Mouse (Mus musculus) limb, embryonic 15.5 days (tissue): ENCODE measurements around the gene Cbfa2t2. TPM values are rescaled to one million over a fixed set of nuclear protein-coding genes. Genes with fewer than 3 reads are reported as not detected.

ENCODE experiments used
- ATAC-seq: fragments of 200-750 bp; cut with Nextera tagmentation; 2 replicates; pipeline ENCODE4 v1.8.0; 2017; ENCODE audit warnings: low read depth, moderate TSS enrichment; ENCODE audit not compliant: insufficient number of reproducible peaks, low FRiP score, low TSS enrichment
- H3K27ac ChIP-seq: fragments of 300-500 bp; sonication (generic); 2 replicates; pipeline ENCODE4 v1.5.1; 2015; ENCODE audit warnings: moderate library complexity, mild to moderate bottlenecking, inconsistent platforms
- H3K27me3 ChIP-seq: fragments of 300-500 bp; sonication (generic); 2 replicates; pipeline ENCODE4 v1.6.1; 2015; ENCODE audit warnings: inconsistent platforms
- H3K36me3 ChIP-seq: fragments of 300-500 bp; sonication (generic); 2 replicates; pipeline ENCODE4 v1.6.1; 2015; ENCODE audit warnings: inconsistent platforms
- H3K4me1 ChIP-seq: fragments of 300-500 bp; sonication (generic); 2 replicates; pipeline ENCODE4 v1.6.1; 2015; ENCODE audit warnings: inconsistent platforms
- H3K4me2 ChIP-seq: fragments of 300-500 bp; sonication (generic); 2 replicates; pipeline ENCODE4 v1.6.1; 2015; ENCODE audit warnings: mild to moderate bottlenecking, inconsistent platforms
- H3K4me3 ChIP-seq: fragments of 300-500 bp; sonication (generic); 2 replicates; pipeline ENCODE4 v1.5.1; 2015; ENCODE audit warnings: mild to moderate bottlenecking, inconsistent platforms
- H3K9ac ChIP-seq: fragments of 300-500 bp; sonication (generic); 2 replicates; pipeline ENCODE4 v1.6.1; 2015; ENCODE audit warnings: inconsistent platforms
- H3K9me3 ChIP-seq: fragments of 300-500 bp; sonication (generic); 2 replicates; pipeline ENCODE4 v1.6.1; 2016; ENCODE audit warnings: inconsistent platforms
- WGBS: fragments of 180-500 bp; shearing (Covaris S2); methylation state at CpG from one replicate; pipeline ENCODE4 v1.1.7; 2015; 5-methylcytosine and 5-hydroxymethylcytosine counted together
- polyA plus RNA-seq: library from polyadenylated mRNA; unstranded; fragments of >200 nt; fragmentation: Nextera tagmentation; extraction: Ambion mirVana; gene quantifications from 2 replicates; pipeline ENCODE4 v1.2.1, GENCODE M21; 2015

Cbfa2t2 gene
- polyA plus RNA-seq, 1 experiment from 2014 or later: 41.3 TPM

DNA sequence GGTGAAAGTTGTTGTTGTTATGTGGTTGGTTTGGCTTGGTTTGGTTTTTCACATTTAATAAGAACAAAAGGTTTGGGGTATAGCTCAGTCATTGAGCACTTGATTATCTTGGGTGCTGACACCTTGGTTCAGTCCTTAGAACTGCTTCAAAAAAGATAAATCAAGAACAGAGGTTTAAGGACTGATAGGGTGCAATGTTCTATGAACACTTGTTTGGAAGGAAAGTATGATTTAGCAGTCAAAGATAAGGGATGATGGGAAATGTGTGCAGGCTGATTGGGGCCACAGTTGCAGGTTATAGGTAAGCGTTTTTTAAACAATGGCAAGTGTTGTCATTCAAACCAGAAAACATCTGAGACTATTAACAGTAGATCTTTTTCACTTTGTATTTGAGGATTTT lies 17.8 kb downstream of the Cbfa2t2 start:
- no peak for ATAC-seq
- 50% methylated on average over 1 of the region's 1 CpGs for WGBS
- no peaks in the 10 kb centered on the region for H3K27me3 ChIP-seq

DNA sequence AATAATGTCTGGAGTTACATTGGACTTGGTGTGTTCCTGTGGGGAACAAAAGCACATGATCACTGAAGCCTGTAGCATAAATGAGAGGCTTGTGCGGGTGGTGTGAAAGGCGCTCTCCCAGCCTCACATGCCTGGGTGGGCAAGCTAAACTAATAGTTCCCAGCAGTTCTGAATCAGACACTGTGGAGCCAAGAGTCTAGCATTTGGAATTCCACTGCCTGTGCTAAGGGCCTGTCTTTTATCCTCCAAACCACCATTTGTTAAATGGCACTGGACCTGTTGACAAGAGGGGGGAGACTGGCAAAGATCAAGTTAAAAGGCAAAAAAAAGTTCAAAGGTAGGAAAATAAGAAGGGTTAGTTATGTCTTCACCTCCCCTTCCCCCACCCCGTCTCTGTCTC lies 18.3 kb downstream of the Cbfa2t2 start:
- Histone ChIP-seq H3K27me3 (no peaks in the 10 kb centered on the region), H3K36me3 (no peaks in the 10 kb centered on the region), H3K4me2 (no peak overlapping the region), H3K9me3 (no peaks in the 10 kb centered on the region), H3K4me1 (peaks cover 14% of the 10 kb centered on the region), H3K27ac (peak overlapping the region; percentile 38; the same call in 1 of the 2 replicates), H3K9ac (no peak overlapping the region), H3K4me3 (no peak overlapping the region)
- WGBS: 40% methylated on average over 3 of the region's 3 CpGs
- no peak for ATAC-seq

More for the DNA sequence above, 17.8 kb downstream of the Cbfa2t2 start:
- Histone ChIP-seq H3K36me3 (no peaks in the 10 kb centered on the region), H3K9ac (no peak overlapping the region), H3K9me3 (no peaks in the 10 kb centered on the region), H3K4me2 (no peak overlapping the region), H3K27ac (no peak overlapping the region), H3K4me3 (no peak overlapping the region), H3K4me1 (peaks cover 14% of the 10 kb centered on the region)

DNA sequence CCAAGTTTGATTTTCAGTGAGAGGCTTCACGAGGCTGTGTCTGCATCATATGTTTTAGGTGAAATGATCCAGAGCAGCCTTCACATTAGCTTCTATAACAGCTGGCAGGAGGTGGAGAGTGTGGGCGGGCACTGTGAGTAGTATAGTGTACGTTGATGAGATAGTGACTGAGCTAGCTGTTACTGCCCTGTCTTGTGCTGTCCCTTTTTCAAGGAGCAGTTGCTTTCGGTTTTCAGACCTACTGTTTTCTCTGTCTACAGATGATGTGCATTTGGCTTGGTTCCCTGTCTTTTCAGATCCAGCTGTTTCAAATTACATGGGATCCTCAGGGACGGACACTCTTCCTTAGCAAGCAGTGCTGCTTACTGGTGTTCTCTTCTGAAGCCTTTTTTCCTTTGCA lies 19.5 kb downstream of the Cbfa2t2 start:
- Histone ChIP-seq H3K4me1 (peaks cover 20% of the 10 kb centered on the region), H3K36me3 (no peaks in the 10 kb centered on the region), H3K4me2 (0 out of 2 replicates have a peak overlapping the region, but pooled peaks have one; percentile 14), H3K9me3 (no peaks in the 10 kb centered on the region), H3K27me3 (no peaks in the 10 kb centered on the region), H3K27ac (peak overlapping the region; percentile 59), H3K9ac (no peak overlapping the region), H3K4me3 (no peak overlapping the region)
- WGBS: 18% methylated on average over 5 of the region's 5 CpGs
- ATAC-seq: no peak

DNA sequence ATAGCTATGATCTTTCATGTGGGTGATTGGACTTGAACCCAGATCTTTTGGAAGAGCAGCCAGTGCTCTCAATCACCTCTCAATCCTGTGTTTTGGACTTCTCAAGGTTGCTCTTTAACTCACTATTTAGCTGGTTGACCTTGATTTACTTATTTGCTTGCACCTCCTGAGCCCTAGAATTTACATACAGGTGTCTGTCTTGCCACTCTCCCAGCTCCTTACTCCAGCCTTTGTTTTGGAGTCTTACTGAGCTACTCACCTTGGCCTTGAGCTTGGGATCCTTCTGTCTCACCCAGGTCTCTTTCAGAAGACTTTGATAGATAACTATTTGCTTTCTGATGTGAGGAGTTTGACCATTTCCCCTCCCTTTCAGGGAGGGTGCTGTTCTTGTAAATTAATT lies 20.3 kb downstream of the Cbfa2t2 start:
- no peak for ATAC-seq
- Histone ChIP-seq H3K27ac (no peak overlapping the region), H3K4me3 (no peak overlapping the region), H3K9ac (no peak overlapping the region), H3K4me1 (peaks cover 23% of the 10 kb centered on the region), H3K36me3 (no peaks in the 10 kb centered on the region), H3K4me2 (no peak overlapping the region), H3K27me3 (no peaks in the 10 kb centered on the region), H3K9me3 (no peaks in the 10 kb centered on the region)

DNA sequence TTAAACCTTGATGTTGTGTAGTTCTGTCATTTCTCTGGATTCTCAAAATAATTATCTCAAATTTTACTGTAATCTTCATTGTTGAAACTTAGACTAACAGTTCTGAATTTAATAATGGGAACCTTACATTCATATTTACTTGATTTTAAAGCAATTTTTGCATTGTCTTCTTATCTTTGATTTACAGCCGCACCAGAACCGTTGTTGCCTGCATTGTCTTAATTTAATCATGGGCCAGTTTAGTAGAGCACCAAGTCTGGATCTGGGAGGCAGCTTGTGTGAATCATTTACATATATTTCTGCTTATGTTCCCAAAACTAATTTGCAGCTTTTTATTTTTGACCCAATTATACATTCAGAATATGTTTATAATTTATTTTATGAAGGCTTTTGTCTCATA lies 23.0 kb downstream of the Cbfa2t2 start:
- Histone ChIP-seq H3K4me3 (no peak overlapping the region), H3K4me1 (peaks cover 29% of the 10 kb centered on the region), H3K9ac (no peak overlapping the region), H3K4me2 (no peak overlapping the region), H3K27ac (no peak overlapping the region), H3K27me3 (no peaks in the 10 kb centered on the region), H3K9me3 (no peaks in the 10 kb centered on the region), H3K36me3 (no peaks in the 10 kb centered on the region)
- ATAC-seq: no peak
- 49% methylated on average over 2 of the region's 2 CpGs for WGBS

DNA sequence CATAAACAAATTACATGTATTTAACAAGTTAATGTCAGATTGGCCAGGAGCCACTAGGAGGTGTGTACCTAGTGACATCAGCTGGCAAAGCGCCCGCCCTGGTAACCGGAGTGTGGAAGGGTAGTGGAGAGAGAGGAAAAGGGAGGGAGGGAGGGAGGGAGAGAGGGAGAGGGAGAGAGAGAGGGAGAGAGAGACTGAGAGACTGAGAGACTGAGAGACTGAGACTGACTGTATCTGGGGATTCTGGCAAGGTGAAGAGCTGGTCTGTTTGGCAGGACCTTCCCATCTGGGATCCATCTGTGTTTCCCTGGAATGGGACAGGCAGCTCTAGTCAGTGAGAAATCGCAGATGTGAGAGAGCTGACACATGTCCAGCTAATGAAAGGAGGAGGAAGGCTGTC lies 23.6 kb downstream of the Cbfa2t2 start:
- ATAC-seq: peak; percentile 78; the same call in 1 of the 2 replicates

DNA sequence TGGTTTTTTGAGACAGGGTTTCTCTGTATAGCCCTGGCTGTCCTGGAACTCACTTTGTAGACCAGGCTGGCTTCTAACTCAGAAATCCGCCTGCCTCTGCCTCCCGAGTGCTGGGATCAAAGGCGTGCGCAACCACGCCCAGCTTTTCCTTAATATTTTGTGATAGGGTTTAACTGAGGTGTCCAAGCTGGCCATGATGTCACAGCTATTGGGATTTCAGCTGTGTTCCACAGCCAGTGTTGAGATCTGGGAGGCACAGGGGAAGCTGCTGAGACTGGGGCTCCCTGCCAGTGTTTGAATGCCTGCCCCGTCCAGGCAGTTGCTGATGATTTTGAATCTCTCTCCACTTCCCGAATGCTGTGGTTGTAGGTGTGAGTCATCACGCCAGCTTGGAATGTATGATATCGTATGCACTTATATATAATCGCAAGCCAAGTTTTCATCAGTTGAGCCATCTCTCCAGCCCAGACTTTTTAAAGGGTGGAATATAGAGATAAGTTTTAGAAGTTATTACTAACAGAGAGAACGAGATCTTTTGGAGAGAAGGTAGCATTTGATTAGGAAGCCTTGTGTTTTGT lies 27.4 kb downstream of the Cbfa2t2 start:
- ATAC-seq: no peak
- Histone ChIP-seq H3K27me3 (no peaks in the 10 kb centered on the region), H3K9me3 (no peaks in the 10 kb centered on the region), H3K36me3 (no peaks in the 10 kb centered on the region), H3K4me1 (peaks cover 23% of the 10 kb centered on the region), H3K27ac (no peak overlapping the region), H3K4me2 (no peak overlapping the region), H3K4me3 (no peak overlapping the region), H3K9ac (no peak overlapping the region)
- WGBS: 83% methylated on average over 11 of the region's 11 CpGs

More for the DNA sequence above, 23.6 kb downstream of the Cbfa2t2 start:
- Histone ChIP-seq H3K27me3 (no peaks in the 10 kb centered on the region), H3K4me2 (no peak overlapping the region; the same call in 1 of the 2 replicates), H3K36me3 (no peaks in the 10 kb centered on the region), H3K4me1 (peaks cover 27% of the 10 kb centered on the region), H3K9ac (no peak overlapping the region), H3K9me3 (no peaks in the 10 kb centered on the region), H3K4me3 (no peak overlapping the region), H3K27ac (no peak overlapping the region)
- WGBS: 16% methylated on average over 4 of the region's 4 CpGs

DNA sequence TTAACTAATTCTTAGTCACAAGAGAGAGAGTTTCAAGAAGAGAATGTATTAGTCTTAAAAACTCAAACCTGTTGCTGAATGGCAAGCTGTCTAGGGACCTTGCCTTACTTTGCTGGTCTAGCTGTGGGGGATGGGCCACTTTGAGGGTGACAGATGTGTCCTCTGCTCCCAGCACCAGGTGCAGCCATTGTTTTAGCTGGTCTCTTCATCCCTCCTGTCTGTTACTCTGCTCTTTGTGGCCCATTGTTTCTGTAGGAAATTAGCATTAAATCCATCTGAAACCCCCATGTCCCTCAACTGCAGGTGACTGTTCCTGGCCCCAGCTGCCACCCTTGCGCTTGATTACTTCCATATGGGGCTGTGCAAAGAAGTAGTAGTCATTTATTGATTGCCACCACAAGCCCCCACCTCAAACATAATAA lies 29.6 kb downstream of the Cbfa2t2 start:
- H3K36me3 ChIP-seq: no peaks in the 10 kb centered on the region
- no peak overlapping the region for H3K27ac ChIP-seq
- H3K4me1 ChIP-seq: peaks cover 15% of the 10 kb centered on the region
- no peak overlapping the region for H3K9ac ChIP-seq
- no peak for ATAC-seq
- no peaks in the 10 kb centered on the region for H3K9me3 ChIP-seq
- H3K27me3 ChIP-seq: no peaks in the 10 kb centered on the region
- 50% methylated on average over 1 of the region's 1 CpGs for WGBS
- H3K4me3 ChIP-seq: no peak overlapping the region
- H3K4me2 ChIP-seq: no peak overlapping the region

DNA sequence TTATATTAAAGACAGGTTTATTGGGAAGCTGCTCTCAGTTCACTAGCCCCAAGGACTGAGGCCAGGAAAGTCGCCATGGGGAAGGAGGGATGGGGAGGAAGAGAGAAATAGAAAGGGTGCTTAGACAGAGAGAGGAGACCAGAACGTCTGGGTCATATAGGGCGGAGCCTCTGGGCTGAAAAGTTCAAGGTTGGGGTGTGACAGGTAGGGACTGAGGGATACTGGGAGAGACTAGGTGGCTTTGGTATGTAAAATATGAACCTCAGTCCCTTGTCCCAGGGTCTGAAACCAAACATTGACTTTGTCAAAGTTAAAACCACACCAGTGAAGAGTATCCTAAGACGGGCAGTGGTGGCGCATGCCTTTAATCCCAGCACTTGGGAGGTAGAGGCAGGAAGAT lies 30.9 kb downstream of the Cbfa2t2 start:
- Histone ChIP-seq H3K4me2 (no peak overlapping the region), H3K9me3 (no peaks in the 10 kb centered on the region), H3K27me3 (no peaks in the 10 kb centered on the region), H3K27ac (no peak overlapping the region), H3K36me3 (no peaks in the 10 kb centered on the region), H3K9ac (no peak overlapping the region), H3K4me1 (peaks cover 11% of the 10 kb centered on the region), H3K4me3 (no peak overlapping the region)
- 70% methylated on average over 5 of the region's 5 CpGs for WGBS
- ATAC-seq: no peak

DNA sequence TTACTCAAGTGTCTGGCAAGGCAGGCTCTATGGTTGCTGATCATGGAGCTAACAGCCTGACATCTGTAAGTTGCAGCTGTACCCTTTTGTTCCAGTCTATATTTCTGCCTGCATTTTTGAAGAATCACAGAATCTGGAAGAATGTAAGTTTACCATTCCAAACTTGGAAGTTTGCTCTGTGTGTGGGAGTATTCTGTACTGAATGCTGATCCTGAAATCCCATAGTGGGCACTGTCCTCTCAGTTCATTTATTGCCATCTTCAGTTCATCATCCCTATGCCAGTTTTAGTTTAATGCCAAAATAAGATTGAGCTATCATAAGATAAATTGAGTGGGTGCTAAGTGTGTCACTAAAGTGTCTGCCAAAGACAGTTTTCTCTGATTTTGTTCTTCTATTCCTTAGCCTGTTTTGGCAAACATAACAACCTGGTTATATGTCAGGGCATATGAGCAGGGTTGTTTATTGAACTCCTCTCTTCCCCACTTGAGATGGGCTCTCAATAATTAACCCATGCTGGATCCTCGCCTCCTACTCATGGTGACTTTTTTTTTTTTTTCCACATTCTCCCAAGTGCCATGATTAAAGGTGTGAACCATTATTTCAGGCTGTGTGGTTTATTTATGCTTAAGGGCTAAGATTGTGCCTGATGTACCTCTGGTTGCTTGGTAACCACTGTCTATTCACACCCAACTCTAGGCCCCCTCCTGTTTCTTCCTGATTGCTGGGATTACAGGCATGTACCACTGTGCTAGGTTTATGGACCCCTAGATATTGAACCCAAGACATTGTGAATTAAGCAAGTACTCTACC lies 38.2 kb downstream of the Cbfa2t2 start:
- Histone ChIP-seq H3K9me3 (no peaks in the 10 kb centered on the region), H3K9ac (no peak overlapping the region), H3K27ac (no peak overlapping the region), H3K4me1 (peaks cover 4% of the 10 kb centered on the region; the same call in 1 of the 2 replicates), H3K4me3 (no peak overlapping the region), H3K27me3 (no peaks in the 10 kb centered on the region), H3K36me3 (no peaks in the 10 kb centered on the region), H3K4me2 (no peak overlapping the region)
- no peak for ATAC-seq
- 60% methylated on average over 1 of the region's 1 CpGs for WGBS

DNA sequence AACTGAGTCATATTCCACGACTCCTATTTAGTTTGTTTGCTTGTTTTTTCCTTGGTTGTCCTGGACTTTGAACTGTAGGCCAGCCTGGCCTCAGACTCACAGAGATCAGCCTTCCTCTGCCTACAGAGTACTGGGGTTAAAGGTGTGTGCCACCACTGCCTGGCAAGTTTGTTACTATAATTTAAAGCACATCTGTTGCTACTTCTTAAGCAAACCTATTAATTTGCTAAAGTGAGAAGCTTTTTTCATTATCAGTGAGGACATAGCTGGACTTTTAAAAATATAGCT lies 38.7 kb downstream of the Cbfa2t2 start:
- no peaks in the 10 kb centered on the region for H3K9me3 ChIP-seq
- WGBS: 84% methylated on average over 1 of the region's 1 CpGs
- H3K4me2 ChIP-seq: no peak overlapping the region
- H3K9ac ChIP-seq: no peak overlapping the region
- H3K4me3 ChIP-seq: no peak overlapping the region
- no peaks in the 10 kb centered on the region for H3K27me3 ChIP-seq
- no peak for ATAC-seq
- H3K4me1 ChIP-seq: peaks cover 4% of the 10 kb centered on the region; the same call in 1 of the 2 replicates
- H3K36me3 ChIP-seq: no peaks in the 10 kb centered on the region
- H3K27ac ChIP-seq: no peak overlapping the region

DNA sequence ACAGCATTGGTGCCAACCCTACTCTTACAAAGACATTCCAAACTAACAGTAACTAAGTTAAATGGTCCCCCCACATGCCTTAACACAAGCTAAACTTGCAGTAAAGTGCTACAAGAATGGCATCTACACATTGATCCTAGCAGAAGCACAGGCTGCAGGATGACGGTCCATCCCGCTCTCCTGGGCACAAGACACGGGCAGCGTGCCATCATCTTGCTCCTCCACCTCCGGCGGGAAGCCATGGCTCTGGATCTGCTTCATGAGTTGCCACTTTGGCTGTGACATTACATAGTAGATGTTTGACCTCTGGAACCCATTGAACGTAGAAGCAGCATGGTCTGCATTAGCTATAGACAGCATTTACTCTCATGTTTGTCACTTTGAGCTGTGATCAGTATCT lies 39.6 kb downstream of the Cbfa2t2 start:
- H3K9me3 ChIP-seq: no peaks in the 10 kb centered on the region
- H3K4me2 ChIP-seq: no peak overlapping the region
- ATAC-seq: no peak
- no peaks in the 10 kb centered on the region for H3K27me3 ChIP-seq
- H3K9ac ChIP-seq: no peak overlapping the region
- H3K4me1 ChIP-seq: peaks cover 4% of the 10 kb centered on the region; the same call in 1 of the 2 replicates
- H3K36me3 ChIP-seq: no peaks in the 10 kb centered on the region
- H3K27ac ChIP-seq: no peak overlapping the region
- no peak overlapping the region for H3K4me3 ChIP-seq
- 92% methylated on average over 7 of the region's 7 CpGs for WGBS
